Mouse (Mus musculus) testis, adult 10 weeks (tissue): ENCODE results near the gene Rab29. TPM values are rescaled to one million over a fixed set of nuclear protein-coding genes. Genes with fewer than 3 reads are reported as not detected.

Experiments used
- polyA plus RNA-seq: library from polyadenylated mRNA; stranded (reverse); fragments of 350-450 nt; fragmentation: Illumina TruSeq; extraction: RNeasy Lipid Tissue Mini Kit (QIAGEN cat#74804); gene quantifications from one replicate; pipeline ENCODE4 v1.2.3, GENCODE M21; 2014; ENCODE audit warnings: low read depth, low replicate concordance

Gene Rab29
- 0.80 TPM for polyA plus RNA-seq

GRCm38 (mm10) chr1:131867093-131867945 is at the start of gene Rab29:
Gene Rab29 (plus strand): TSS chr1:131867224.

GRCm38 (mm10) chr1:131827207-131827786 is 39.7 kb upstream of the Rab29 start, which contains the start of gene Slc41a1:
Gene Slc41a1 (plus strand): TSS chr1:131827493.

GRCm38 (mm10) chr1:131910001-131910648 is 43.1 kb downstream of the Rab29 start, which contains the start of gene Nucks1:
Gene Nucks1 (plus strand): TSS chr1:131910534.

Other genes with a start within 250 kb of the Rab29 start
- gene Ctse, start 228.9 kb upstream of the Rab29 start, polyA plus RNA-seq: 0.18 TPM
- gene Rab7b, start 178.5 kb upstream of the Rab29 start, polyA plus RNA-seq: 1.2 TPM
- 0.14 TPM for gene Slc26a9, start 123.2 kb upstream of the Rab29 start, polyA plus RNA-seq
- 1.1 TPM for gene Pm20d1, start 69.8 kb upstream of the Rab29 start, polyA plus RNA-seq
- gene Slc41a1, start 39.7 kb upstream of the Rab29 start, polyA plus RNA-seq: 5.9 TPM
- 28.9 TPM for gene Nucks1, start 43.3 kb downstream of the Rab29 start, polyA plus RNA-seq
- 1.4 TPM for gene Slc45a3, start 95.7 kb downstream of the Rab29 start, polyA plus RNA-seq
- gene Elk4, start 140.4 kb downstream of the Rab29 start, polyA plus RNA-seq: 4.8 TPM
- gene Mfsd4a, start 200.8 kb downstream of the Rab29 start, polyA plus RNA-seq: 0.22 TPM